Mouse (Mus musculus): ENCODE measurements around the gene Ube2ql1. TPM values are rescaled to one million over a fixed set of nuclear protein-coding genes. Genes with fewer than 3 reads are reported as not detected.

The Ube2ql1 gene
- 1.0 and 1.5 TPM in 2 replicates for polyA plus RNA-seq (2011; ENCODE audit: insufficient read depth, insufficient read length, low read depth, missing spikeins)

GRCm38 (mm10) chr13:69739759-69740135 is at the start of gene Ube2ql1:
TSS of gene Ube2ql1 (minus strand) at chr13:69739889.
- peaks cover 20% of the 10 kb centered on the region for H3K27me3 ChIP-seq (ENCODE audit: control insufficient read depth, insufficient read depth, low read length, poor library complexity, severe bottlenecking)
- peak within 1 kb of the TSS; percentile 65 for H3K4me3 ChIP-seq (ENCODE audit: low read depth, low read length)
- no peaks in the 10 kb centered on the region for H3K9me3 ChIP-seq (replicated peaks; ENCODE audit: control insufficient read depth, insufficient read depth, low read length, poor library complexity, severe bottlenecking)
- no peaks in the 10 kb centered on the region for H3K4me1 ChIP-seq (ENCODE audit: control insufficient read depth, insufficient read depth, low read length)
- H3K27ac ChIP-seq (ENCODE audit: insufficient read depth, low read length) = no peak within 1 kb of the TSS
- peak within 1 kb of the TSS; percentile 60 for H3K9ac ChIP-seq (ENCODE audit: low read depth, poor library complexity, severe bottlenecking)
- TF ChIP-seq POLR2A (IDR thresholded peaks at IDR 0.05; ENCODE audit: insufficient read depth, low read length) = no peak
- peak; percentile 75 for TF ChIP-seq CTCF (IDR thresholded peaks at IDR 0.05; ENCODE audit: low read depth, low read length)
- TF ChIP-seq EP300 (IDR thresholded peaks at IDR 0.05; ENCODE audit: insufficient read depth, low read depth, low read length) = no peak
- no peaks in the 10 kb centered on the region for H3K36me3 ChIP-seq (ENCODE audit: control insufficient read depth, insufficient read depth, low read length, poor library complexity, severe bottlenecking)

GRCm38 (mm10) chr13:69788704-69789103 is 49.0 kb upstream of the Ube2ql1 start:
- Histone ChIP-seq H3K9ac (ENCODE audit: low read depth, poor library complexity, severe bottlenecking) (no peak overlapping the region), H3K36me3 (ENCODE audit: control insufficient read depth, insufficient read depth, low read length, poor library complexity, severe bottlenecking) (no peaks in the 10 kb centered on the region), H3K9me3 (replicated peaks; ENCODE audit: control insufficient read depth, insufficient read depth, low read length, poor library complexity, severe bottlenecking) (no peaks in the 10 kb centered on the region), H3K27me3 (ENCODE audit: control insufficient read depth, insufficient read depth, low read length, poor library complexity, severe bottlenecking) (no peaks in the 10 kb centered on the region), H3K27ac (ENCODE audit: insufficient read depth, low read length) (no peak overlapping the region), H3K4me1 (ENCODE audit: control insufficient read depth, insufficient read depth, low read length) (no peaks in the 10 kb centered on the region), H3K4me3 (ENCODE audit: low read depth, low read length) (no peak overlapping the region)
- TF ChIP-seq EP300 (IDR thresholded peaks at IDR 0.05; ENCODE audit: insufficient read depth, low read depth, low read length) (no peak), POLR2A (IDR thresholded peaks at IDR 0.05; ENCODE audit: insufficient read depth, low read length) (no peak), CTCF (IDR thresholded peaks at IDR 0.05; ENCODE audit: low read depth, low read length) (no peak)

DNA sequence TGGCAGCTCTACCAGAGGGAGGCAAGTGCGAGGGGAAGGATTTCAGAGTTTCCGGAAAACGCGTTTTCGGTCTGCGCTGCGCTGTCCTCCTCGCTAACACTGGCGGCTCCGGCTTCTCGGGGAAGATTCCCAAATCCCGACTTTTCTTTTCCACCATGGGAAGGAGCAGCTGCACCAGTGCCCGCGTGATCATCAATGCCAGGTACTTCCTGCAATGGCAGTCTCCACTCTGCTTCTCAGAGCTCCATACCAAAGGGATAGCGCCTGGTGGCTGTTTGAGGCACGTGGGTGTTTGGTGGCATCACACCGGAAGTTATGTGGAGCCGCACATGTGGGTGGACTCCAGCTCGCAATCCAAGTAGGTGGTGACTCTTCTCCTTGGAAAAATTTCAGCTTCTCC is 38.5 kb upstream of the Ube2ql1 start:
- H3K27ac ChIP-seq (ENCODE audit: insufficient read depth, low read length) = no peak overlapping the region
- no peaks in the 10 kb centered on the region for H3K27me3 ChIP-seq (ENCODE audit: control insufficient read depth, insufficient read depth, low read length, poor library complexity, severe bottlenecking)
- no peaks in the 10 kb centered on the region for H3K9me3 ChIP-seq (replicated peaks; ENCODE audit: control insufficient read depth, insufficient read depth, low read length, poor library complexity, severe bottlenecking)
- no peaks in the 10 kb centered on the region for H3K36me3 ChIP-seq (ENCODE audit: control insufficient read depth, insufficient read depth, low read length, poor library complexity, severe bottlenecking)
- H3K9ac ChIP-seq (ENCODE audit: low read depth, poor library complexity, severe bottlenecking) = no peak overlapping the region
- no peaks in the 10 kb centered on the region for H3K4me1 ChIP-seq (ENCODE audit: control insufficient read depth, insufficient read depth, low read length)
- TF ChIP-seq CTCF (IDR thresholded peaks at IDR 0.05; ENCODE audit: low read depth, low read length) = no peak
- TF ChIP-seq EP300 (IDR thresholded peaks at IDR 0.05; ENCODE audit: insufficient read depth, low read depth, low read length) = no peak
- TF ChIP-seq POLR2A (IDR thresholded peaks at IDR 0.05; ENCODE audit: insufficient read depth, low read length) = no peak
- H3K4me3 ChIP-seq (ENCODE audit: low read depth, low read length) = no peak overlapping the region

- H3K36me3 ChIP-seq (ENCODE audit: control insufficient read depth, insufficient read depth, low read length, poor library complexity, severe bottlenecking) = no peaks in the 10 kb centered on the region
- H3K4me1 ChIP-seq (ENCODE audit: control insufficient read depth, insufficient read depth, low read length) = no peaks in the 10 kb centered on the region
- no peaks in the 10 kb centered on the region for H3K9me3 ChIP-seq (replicated peaks; ENCODE audit: control insufficient read depth, insufficient read depth, low read length, poor library complexity, severe bottlenecking)
- no peak overlapping the region for H3K9ac ChIP-seq (ENCODE audit: low read depth, poor library complexity, severe bottlenecking)
- H3K27me3 ChIP-seq (ENCODE audit: control insufficient read depth, insufficient read depth, low read length, poor library complexity, severe bottlenecking) = no peaks in the 10 kb centered on the region
- no peak overlapping the region for H3K27ac ChIP-seq (ENCODE audit: insufficient read depth, low read length)
- H3K4me3 ChIP-seq (ENCODE audit: low read depth, low read length) = no peak overlapping the region
- no peak for TF ChIP-seq CTCF (IDR thresholded peaks at IDR 0.05; ENCODE audit: low read depth, low read length)
- no peak for TF ChIP-seq EP300 (IDR thresholded peaks at IDR 0.05; ENCODE audit: insufficient read depth, low read depth, low read length)
- no peak for TF ChIP-seq POLR2A (IDR thresholded peaks at IDR 0.05; ENCODE audit: insufficient read depth, low read length)
Measured at GRCm38 (mm10) chr13:69772358-69772757, 32.7 kb upstream of the Ube2ql1 start.

DNA sequence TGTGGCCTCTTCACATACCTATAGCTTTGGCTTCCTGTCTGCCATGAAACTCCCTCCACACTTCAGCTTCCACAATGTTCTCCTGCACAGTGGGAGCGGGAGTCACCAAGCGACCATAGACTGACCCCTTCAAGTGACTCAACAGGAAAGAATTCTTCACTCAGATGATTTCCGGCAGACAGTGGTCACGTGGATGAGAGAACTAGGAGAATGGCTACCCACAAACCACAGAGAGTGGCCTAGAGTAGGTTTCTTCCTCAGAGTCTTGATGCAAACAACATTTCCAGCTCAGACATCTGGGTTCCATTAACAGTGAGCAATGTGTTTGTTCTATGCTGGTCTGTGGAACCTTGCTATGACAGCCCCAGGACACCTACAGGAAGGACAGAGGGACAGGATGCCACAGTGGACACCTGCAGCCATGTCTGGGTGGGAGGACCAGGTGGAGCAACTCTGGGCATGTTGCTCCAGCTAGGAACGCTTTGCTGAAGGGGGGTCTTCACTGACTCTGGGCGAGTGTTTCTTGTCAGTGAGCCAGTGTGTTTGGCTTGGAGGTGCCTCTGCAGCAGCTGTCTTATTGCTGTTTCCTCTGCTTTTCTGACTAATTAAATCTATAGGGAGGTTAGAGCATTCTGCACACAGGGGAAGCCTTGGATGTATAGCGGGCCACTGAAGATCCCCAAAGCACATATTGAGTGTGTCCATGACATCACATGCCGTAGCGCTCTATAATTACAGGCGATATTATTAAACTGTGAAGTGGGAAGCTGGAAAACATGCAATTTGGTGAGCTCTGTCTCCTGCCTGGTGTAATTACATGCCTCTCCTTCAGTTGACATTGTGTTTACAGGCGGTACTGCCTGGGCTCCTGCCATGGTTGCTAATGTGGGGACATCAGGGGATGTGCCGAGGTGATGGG is 31.1 kb upstream of the Ube2ql1 start:
- Histone ChIP-seq H3K4me1 (ENCODE audit: control insufficient read depth, insufficient read depth, low read length) (no peaks in the 10 kb centered on the region), H3K9ac (ENCODE audit: low read depth, poor library complexity, severe bottlenecking) (no peak overlapping the region), H3K9me3 (replicated peaks; ENCODE audit: control insufficient read depth, insufficient read depth, low read length, poor library complexity, severe bottlenecking) (no peaks in the 10 kb centered on the region), H3K27ac (ENCODE audit: insufficient read depth, low read length) (no peak overlapping the region), H3K27me3 (ENCODE audit: control insufficient read depth, insufficient read depth, low read length, poor library complexity, severe bottlenecking) (no peaks in the 10 kb centered on the region), H3K4me3 (ENCODE audit: low read depth, low read length) (no peak overlapping the region), H3K36me3 (ENCODE audit: control insufficient read depth, insufficient read depth, low read length, poor library complexity, severe bottlenecking) (no peaks in the 10 kb centered on the region)
- TF ChIP-seq POLR2A (IDR thresholded peaks at IDR 0.05; ENCODE audit: insufficient read depth, low read length) (no peak), EP300 (IDR thresholded peaks at IDR 0.05; ENCODE audit: insufficient read depth, low read depth, low read length) (no peak), CTCF (IDR thresholded peaks at IDR 0.05; ENCODE audit: low read depth, low read length) (no peak)

GRCm38 (mm10) chr13:69768152-69768551 is 28.5 kb upstream of the Ube2ql1 start:
- H3K27ac ChIP-seq (ENCODE audit: insufficient read depth, low read length) = no peak overlapping the region
- no peak for TF ChIP-seq EP300 (IDR thresholded peaks at IDR 0.05; ENCODE audit: insufficient read depth, low read depth, low read length)
- no peak for TF ChIP-seq CTCF (IDR thresholded peaks at IDR 0.05; ENCODE audit: low read depth, low read length)
- no peak for TF ChIP-seq POLR2A (IDR thresholded peaks at IDR 0.05; ENCODE audit: insufficient read depth, low read length)

More at GRCm38 (mm10) chr13:69768152-69768551, 28.5 kb upstream of the Ube2ql1 start:
- H3K9ac ChIP-seq (ENCODE audit: low read depth, poor library complexity, severe bottlenecking) = no peak overlapping the region
- H3K9me3 ChIP-seq (replicated peaks; ENCODE audit: control insufficient read depth, insufficient read depth, low read length, poor library complexity, severe bottlenecking) = no peaks in the 10 kb centered on the region
- no peaks in the 10 kb centered on the region for H3K27me3 ChIP-seq (ENCODE audit: control insufficient read depth, insufficient read depth, low read length, poor library complexity, severe bottlenecking)
- H3K4me3 ChIP-seq (ENCODE audit: low read depth, low read length) = no peak overlapping the region
- no peaks in the 10 kb centered on the region for H3K36me3 ChIP-seq (ENCODE audit: control insufficient read depth, insufficient read depth, low read length, poor library complexity, severe bottlenecking)
- no peaks in the 10 kb centered on the region for H3K4me1 ChIP-seq (ENCODE audit: control insufficient read depth, insufficient read depth, low read length)
